Mouse (Mus musculus): ENCODE results near the gene D930007J09Rik.

- TF ChIP-seq CTCF (IDR thresholded peaks at IDR 0.05; ENCODE audit: low read depth, low read length) (no peak), GATA2 (IDR thresholded peaks at IDR 0.05; ENCODE audit: borderline replicate concordance, low read depth, low read length) (no peak), GATA1 (IDR thresholded peaks at IDR 0.05; ENCODE audit: borderline replicate concordance, low read length) (no peak)
Measured at GRCm38 (mm10) chr13:32778861-32779260, 23.8 kb downstream of the D930007J09Rik start.

Measured in G1E (cell line).